Mouse (Mus musculus) hindbrain, embryonic 13.5 days (tissue): Measurements from ENCODE around the gene Cenph. TPM values are rescaled to one million over a fixed set of nuclear protein-coding genes. Genes with fewer than 3 reads are reported as not detected.

Experiments
- polyA plus RNA-seq: library from polyadenylated mRNA; unstranded; fragments of >200 nt; fragmentation: Nextera tagmentation; extraction: Ambion mirVana; gene quantifications from 2 replicates; pipeline ENCODE4 v1.2.1, GENCODE M21; 2015

The Cenph gene
- polyA plus RNA-seq, 1 experiment from 2014 or later: 10.2 TPM

Other genes with a start within 250 kb of the Cenph start
- gene Ocln, start 223.2 kb downstream of the Cenph start, polyA plus RNA-seq: 5.4 and 9.1 TPM in 2 replicates
- gene Marveld2, start 158.9 kb downstream of the Cenph start, polyA plus RNA-seq: 2.4 TPM in 2 replicates
- gene Ak6, start 124.9 kb downstream of the Cenph start, polyA plus RNA-seq: 335 and 338 TPM in 2 replicates
- gene Rad17, start 124.8 kb downstream of the Cenph start, polyA plus RNA-seq: 19.8 and 19.9 TPM in 2 replicates
- gene Taf9, start 124.3 kb downstream of the Cenph start, polyA plus RNA-seq: 21.2 and 28.6 TPM in 2 replicates
- gene Ccdc125, start 106.2 kb downstream of the Cenph start, polyA plus RNA-seq: 1.9 TPM in 2 replicates
- gene Cdk7, start 45.0 kb downstream of the Cenph start, polyA plus RNA-seq: 50.7 and 53.1 TPM in 2 replicates
- 139 and 151 TPM in 2 replicates for gene Mrps36, start 31.2 kb downstream of the Cenph start, polyA plus RNA-seq
- 57.6 and 65.0 TPM in 2 replicates for gene Ccnb1, start 10.7 kb upstream of the Cenph start, polyA plus RNA-seq
- gene Slc30a5, start 57.5 kb upstream of the Cenph start, polyA plus RNA-seq: 32.9 and 34.3 TPM in 2 replicates